Mouse (Mus musculus): ENCODE measurements around the gene Trpc1. TPM values are rescaled to one million over a fixed set of nuclear protein-coding genes. Genes with fewer than 3 reads are reported as not detected.
A peak's percentile ranks its signal among the peaks of the same experiment; 100 is the strongest.

The Trpc1 gene
- polyA plus RNA-seq (2015; fragmentation: Nextera tagmentation; extraction: Ambion mirVana) = 2.5 and 2.7 TPM in 2 replicates

DNA sequence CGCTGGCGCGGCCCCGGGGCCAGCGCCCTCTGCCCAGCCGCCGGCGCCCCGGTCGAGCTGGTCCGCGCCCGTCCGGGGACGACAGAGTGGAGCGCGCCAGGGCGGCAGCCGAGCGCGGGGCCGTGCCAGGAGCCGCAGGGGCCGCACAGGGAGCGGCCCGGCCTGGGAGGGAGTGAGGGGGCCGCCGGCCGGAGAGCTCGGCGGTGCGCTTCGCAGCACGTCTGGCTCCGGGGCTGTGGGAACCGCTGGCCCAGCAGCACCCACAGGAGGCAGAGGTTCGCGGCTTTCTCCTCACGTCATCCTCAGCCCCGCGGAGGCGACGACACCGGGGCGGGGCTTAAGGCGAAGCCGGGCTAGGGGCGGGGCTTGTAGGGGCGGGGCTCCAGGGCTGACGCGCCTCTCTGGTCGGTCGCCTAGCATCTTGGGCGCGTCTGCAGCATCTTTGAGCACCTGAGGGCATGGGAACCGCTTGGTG, at the start of gene Trpc1:
Gene Trpc1 (minus strand): TSS at position 339 of the 475 bp plus-strand sequence.
- Histone ChIP-seq H3K9me3 (no peaks in the 10 kb centered on the region), H3K9ac (peak within 1 kb of the TSS; percentile 74), H3K36me3 (no peaks in the 10 kb centered on the region), H3K27me3 (replicated peaks) (peaks cover 6% of the 10 kb centered on the region; the same call in 1 of the 2 replicates), H3K27ac (no peak within 1 kb of the TSS), H3K4me2 (peak within 1 kb of the TSS; percentile 97), H3K4me3 (replicated peaks) (peak within 1 kb of the TSS; percentile 79), H3K4me1 (peaks cover 7% of the 10 kb centered on the region; the same call in 1 of the 2 replicates)
- peak; percentile 97 for ATAC-seq (ENCODE audit: insufficient read depth, low FRiP score, low read depth)
- WGBS = under 1% methylated on average over 52 of the region's 56 CpGs

DNA sequence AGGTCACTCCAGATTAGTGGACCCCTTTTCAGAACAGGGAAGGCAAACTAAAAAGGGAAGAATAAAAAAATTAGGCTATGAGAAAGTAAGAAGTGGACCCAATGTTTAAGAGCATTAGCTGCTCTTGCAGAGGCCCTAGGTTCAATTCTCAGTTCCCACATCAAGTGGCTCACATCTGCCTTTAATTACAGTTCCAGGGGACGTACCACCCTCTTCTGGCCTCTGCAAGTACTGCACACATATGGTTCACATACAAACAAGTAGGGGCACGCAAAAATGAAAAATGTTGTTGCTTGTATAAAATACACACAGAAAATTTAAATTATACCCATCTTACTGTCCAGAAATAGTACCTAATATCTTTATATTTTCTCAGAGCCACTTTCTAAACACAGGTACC, 46.1 kb upstream of the Trpc1 start:
- Histone ChIP-seq H3K36me3 (no peaks in the 10 kb centered on the region), H3K27ac (no peak overlapping the region), H3K27me3 (replicated peaks) (no peaks in the 10 kb centered on the region), H3K9me3 (no peaks in the 10 kb centered on the region), H3K4me2 (no peak overlapping the region), H3K4me3 (replicated peaks) (no peak overlapping the region), H3K9ac (no peak overlapping the region), H3K4me1 (no peaks in the 10 kb centered on the region)
- no peak for ATAC-seq (ENCODE audit: insufficient read depth, low FRiP score, low read depth)
- 83% methylated on average over 2 of the region's 2 CpGs for WGBS

DNA sequence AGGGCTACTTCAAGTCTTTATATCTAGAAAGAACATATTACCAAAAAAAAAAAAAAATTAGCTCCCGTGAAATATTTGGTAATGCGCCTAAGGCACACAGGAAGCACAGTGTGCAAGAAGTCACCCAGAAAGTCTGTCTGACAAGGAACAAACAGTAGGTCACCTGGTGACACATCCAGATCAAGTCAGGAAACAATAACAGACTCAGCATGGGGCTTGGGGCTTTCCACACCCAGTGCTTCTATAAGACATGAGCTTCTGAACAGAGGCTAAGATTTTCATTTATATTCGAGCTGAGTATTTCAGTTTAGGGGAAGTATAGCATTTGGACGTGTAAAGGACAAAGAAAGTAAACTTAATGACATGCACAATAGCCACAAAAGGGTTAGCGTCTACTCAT, 45.7 kb upstream of the Trpc1 start:
- 81% methylated on average over 5 of the region's 5 CpGs for WGBS
- Histone ChIP-seq H3K4me3 (replicated peaks) (no peak overlapping the region), H3K4me1 (no peaks in the 10 kb centered on the region), H3K27ac (peak overlapping the region; percentile 77), H3K9ac (no peak overlapping the region), H3K9me3 (no peaks in the 10 kb centered on the region), H3K36me3 (no peaks in the 10 kb centered on the region), H3K4me2 (no peak overlapping the region), H3K27me3 (replicated peaks) (no peaks in the 10 kb centered on the region)
- ATAC-seq (ENCODE audit: insufficient read depth, low FRiP score, low read depth) = no peak

DNA sequence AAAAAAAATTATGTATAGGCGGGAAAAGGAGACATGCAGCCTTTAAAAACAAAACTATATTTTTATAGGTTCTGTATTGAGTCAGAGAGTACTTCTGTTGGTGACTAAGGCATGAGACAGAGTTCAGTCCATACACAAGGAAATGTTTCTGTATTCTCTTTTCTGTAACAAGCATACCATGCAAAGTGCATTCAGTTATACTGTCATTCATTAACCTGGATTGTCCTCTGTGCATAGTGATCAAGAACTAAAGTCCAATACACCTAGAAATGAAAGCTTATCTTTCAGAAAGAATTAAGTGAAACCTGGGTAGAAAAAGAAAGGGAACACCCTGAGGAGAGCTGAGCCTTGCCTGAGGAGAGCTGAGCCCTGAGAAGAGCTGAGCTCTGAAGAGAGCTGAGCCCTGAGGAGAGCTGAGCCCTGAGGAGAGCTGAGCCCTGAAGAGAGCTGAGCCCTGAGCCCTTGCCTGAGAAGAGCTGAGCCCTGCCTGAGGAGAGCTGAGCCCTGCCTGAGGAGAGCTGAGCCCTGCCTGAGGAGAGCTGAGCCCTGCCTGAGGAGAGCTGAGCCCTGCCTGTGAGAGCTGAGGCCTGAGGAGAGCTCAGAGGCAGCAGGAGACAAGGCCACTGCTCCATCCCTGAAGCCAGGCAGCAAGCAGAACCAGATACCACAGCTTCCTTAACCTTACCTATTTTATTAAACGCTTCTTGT, 45.1 kb upstream of the Trpc1 start:
- Histone ChIP-seq H3K9me3 (no peaks in the 10 kb centered on the region), H3K4me2 (no peak overlapping the region; the same call in 1 of the 2 replicates), H3K9ac (no peak overlapping the region), H3K36me3 (no peaks in the 10 kb centered on the region), H3K4me1 (no peaks in the 10 kb centered on the region), H3K27me3 (replicated peaks) (no peaks in the 10 kb centered on the region), H3K27ac (peak overlapping the region; percentile 77), H3K4me3 (replicated peaks) (no peak overlapping the region)
- ATAC-seq (ENCODE audit: insufficient read depth, low FRiP score, low read depth) = peak; percentile 84
- WGBS = 77% methylated on average over 2 of the region's 2 CpGs

DNA sequence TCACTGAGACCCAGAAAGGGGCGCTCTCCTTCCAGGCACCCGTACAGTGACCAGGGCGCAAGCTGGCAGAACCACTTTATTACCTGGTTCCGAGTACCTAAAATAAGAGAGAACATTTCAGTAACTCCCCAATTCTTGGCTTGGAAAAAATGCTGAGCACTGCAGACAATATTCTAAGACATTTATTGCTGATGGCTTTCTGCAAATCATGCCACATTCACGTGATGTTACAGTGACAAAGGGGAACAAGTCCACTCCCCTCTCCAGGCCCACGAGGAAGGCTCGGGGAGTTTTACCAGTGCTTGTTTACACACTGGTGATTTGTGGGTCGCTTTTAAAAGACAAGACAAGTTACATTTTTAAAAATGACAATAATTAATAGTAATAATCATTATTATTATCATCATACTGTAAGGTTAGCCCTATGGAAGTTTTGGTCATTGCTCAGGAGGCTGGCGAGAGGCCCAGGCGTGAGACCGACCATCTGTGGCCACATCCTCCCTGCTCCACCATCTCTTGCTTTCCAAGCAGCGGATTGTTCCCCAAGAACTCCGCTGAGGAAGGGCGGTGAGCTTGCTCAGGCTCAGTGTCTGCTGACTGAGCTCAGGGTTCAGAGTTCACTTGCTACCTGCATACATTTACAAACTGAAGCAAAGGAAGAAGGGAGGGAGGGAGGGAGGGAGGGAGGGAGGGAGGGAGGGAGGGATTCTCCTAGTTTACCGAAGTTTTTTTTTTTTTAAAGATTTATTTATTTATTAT, 44.0 kb upstream of the Trpc1 start:
- no peaks in the 10 kb centered on the region for H3K4me1 ChIP-seq
- no peak overlapping the region for H3K9ac ChIP-seq
- no peak overlapping the region for H3K4me3 ChIP-seq (replicated peaks)
- peak overlapping the region; percentile 13; the same call in 1 of the 2 replicates for H3K27ac ChIP-seq
- H3K27me3 ChIP-seq (replicated peaks) = no peaks in the 10 kb centered on the region
- no peak overlapping the region for H3K4me2 ChIP-seq
- ATAC-seq (ENCODE audit: insufficient read depth, low FRiP score, low read depth) = no peak
- no peaks in the 10 kb centered on the region for H3K9me3 ChIP-seq
- WGBS = 63% methylated on average over 15 of the region's 15 CpGs
- no peaks in the 10 kb centered on the region for H3K36me3 ChIP-seq

DNA sequence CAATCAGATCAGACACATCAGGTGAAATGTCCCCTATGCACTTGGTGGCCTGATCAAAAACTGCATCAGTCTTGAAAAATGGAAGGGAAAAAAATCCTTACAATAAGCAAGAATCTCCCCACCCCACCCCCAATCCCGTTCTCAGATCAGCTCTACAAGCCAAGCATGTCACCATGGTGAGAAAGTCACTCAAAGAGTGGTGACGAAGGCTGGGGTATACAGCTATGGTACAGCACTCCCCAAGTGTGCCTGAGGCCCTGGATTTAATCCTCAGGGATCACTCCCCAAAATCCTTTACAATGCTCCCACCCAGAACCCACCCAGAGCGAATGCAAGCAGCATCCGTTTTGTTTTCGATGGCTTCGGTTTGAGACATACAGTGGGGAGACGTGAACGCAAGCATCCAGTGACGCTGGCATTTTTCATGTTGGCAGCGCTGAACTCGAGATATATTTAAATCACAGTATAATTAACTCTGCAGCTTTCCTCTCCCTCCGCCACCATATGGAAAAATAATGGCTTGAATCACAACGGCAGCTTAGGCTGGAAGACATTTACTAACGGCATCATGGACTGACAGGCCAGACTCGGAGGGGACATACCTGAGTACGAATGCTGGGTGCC, 34.8 kb upstream of the Trpc1 start:
- Histone ChIP-seq H3K4me1 (no peaks in the 10 kb centered on the region), H3K4me2 (no peak overlapping the region), H3K27ac (no peak overlapping the region), H3K36me3 (no peaks in the 10 kb centered on the region), H3K9me3 (no peaks in the 10 kb centered on the region), H3K9ac (no peak overlapping the region), H3K27me3 (replicated peaks) (no peaks in the 10 kb centered on the region), H3K4me3 (replicated peaks) (no peak overlapping the region)
- whole genome bisulfite sequencing = 86% methylated on average over 16 of the region's 16 CpGs
- no peak for ATAC-seq (ENCODE audit: insufficient read depth, low FRiP score, low read depth)

DNA sequence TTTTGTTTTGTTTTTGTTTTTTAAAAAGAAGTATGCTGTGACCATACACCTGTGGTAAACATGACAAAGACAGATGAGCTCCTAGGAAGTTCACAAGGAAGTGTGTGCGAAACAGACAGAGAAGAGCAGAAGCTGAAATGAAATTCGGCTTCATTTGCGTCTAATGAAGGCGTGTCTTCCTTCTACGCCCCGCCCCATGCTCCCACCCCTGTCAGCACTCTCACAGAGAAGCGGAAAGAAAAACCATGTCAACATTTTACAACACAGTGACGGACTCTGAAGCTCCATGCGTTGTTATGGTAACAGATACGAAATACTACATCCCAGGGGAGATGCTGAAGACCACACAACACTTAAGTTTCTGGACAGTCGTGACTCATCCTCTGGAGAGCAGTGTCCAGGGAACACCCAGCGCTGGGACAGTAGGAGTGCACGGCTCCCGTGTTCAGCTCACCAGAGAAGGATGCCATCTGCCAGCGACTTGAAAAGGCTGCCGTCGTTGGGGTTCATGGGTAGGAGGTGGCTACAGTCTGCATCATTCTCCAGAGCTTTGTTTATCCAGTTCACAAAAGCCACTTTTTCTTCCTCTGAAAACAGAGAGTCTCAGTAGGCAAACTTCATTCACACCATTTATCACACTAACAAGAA, 33.6 kb upstream of the Trpc1 start:
- Histone ChIP-seq H3K4me3 (replicated peaks) (no peak overlapping the region), H3K4me2 (no peak overlapping the region), H3K4me1 (no peaks in the 10 kb centered on the region), H3K36me3 (no peaks in the 10 kb centered on the region), H3K9ac (no peak overlapping the region), H3K27ac (no peak overlapping the region), H3K27me3 (replicated peaks) (no peaks in the 10 kb centered on the region), H3K9me3 (no peaks in the 10 kb centered on the region)
- 65% methylated on average over 17 of the region's 17 CpGs for WGBS
- ATAC-seq (ENCODE audit: insufficient read depth, low FRiP score, low read depth) = no peak

DNA sequence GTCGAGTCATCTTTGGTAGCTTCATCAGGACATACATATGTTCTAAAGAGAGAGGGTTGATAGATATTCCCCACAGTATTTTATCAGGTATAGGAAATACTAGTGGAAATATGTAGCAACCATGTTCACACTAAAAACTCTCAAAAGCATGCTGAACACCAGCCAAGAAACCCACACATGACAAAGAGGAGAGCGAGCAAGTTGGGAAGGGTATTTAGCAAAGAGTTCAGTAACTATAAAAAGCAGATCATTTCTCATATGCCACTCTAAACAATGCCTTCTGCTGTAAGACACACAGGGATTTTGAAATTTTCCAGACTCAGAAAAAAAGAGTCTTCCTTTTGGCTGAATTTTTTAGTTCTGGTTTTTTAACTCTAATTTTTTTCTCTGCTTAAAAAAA, 21.5 kb upstream of the Trpc1 start:
- no peak overlapping the region for H3K4me3 ChIP-seq (replicated peaks)
- WGBS = 48% methylated on average over 2 of the region's 2 CpGs
- no peak overlapping the region for H3K9ac ChIP-seq
- no peaks in the 10 kb centered on the region for H3K9me3 ChIP-seq
- no peak for ATAC-seq (ENCODE audit: insufficient read depth, low FRiP score, low read depth)
- H3K27ac ChIP-seq = no peak overlapping the region
- H3K4me1 ChIP-seq = no peaks in the 10 kb centered on the region
- H3K36me3 ChIP-seq = no peaks in the 10 kb centered on the region
- no peak overlapping the region for H3K4me2 ChIP-seq
- no peaks in the 10 kb centered on the region for H3K27me3 ChIP-seq (replicated peaks)

DNA sequence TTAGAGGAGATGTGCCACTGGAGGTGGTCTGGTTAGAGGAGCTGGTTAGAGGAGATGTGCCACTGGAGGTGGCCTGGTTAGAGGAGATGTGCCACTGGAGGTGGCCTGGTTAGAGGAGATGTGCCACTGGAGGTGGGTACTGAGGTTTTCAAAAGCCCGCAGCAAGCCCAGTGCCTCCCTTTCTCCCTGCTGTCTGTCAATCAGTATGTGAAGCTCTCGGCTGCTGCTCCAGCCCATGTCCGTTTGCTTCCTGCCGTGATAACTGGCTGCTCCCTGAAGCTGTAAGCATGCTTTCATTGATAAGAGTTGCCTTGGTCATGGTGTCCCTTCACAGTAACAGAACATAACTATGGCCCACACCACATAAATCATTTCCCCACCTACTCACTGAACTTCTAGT, 13.0 kb upstream of the Trpc1 start:
- no peak overlapping the region for H3K4me3 ChIP-seq (replicated peaks)
- no peaks in the 10 kb centered on the region for H3K36me3 ChIP-seq
- H3K27ac ChIP-seq = no peak overlapping the region
- no peaks in the 10 kb centered on the region for H3K4me1 ChIP-seq
- H3K9ac ChIP-seq = no peak overlapping the region
- no peaks in the 10 kb centered on the region for H3K27me3 ChIP-seq (replicated peaks)
- no peak for ATAC-seq (ENCODE audit: insufficient read depth, low FRiP score, low read depth)
- 61% methylated on average over 4 of the region's 4 CpGs for WGBS
- no peak overlapping the region for H3K4me2 ChIP-seq
- H3K9me3 ChIP-seq = no peaks in the 10 kb centered on the region

DNA sequence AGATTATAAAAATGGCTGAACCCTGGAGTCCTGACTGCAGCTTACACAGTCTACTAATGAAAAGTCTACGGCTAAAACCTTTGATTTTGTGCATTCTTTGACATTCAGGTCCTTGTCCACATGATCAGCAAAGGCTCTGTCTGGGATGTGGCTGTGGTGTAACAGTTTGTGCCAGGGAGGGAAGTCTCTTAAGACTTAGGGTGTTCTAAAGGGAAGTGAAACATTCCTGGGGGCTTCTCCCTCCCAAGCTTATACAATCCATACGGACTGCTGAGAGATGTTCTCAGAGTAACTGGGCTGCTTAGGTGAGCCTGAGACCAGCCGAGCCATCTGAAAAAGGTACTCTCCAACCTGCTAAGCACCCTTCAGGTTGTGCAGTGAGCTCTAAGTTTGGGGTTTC, 12.1 kb upstream of the Trpc1 start:
- H3K9ac ChIP-seq = no peak overlapping the region
- H3K4me3 ChIP-seq (replicated peaks) = no peak overlapping the region
- no peak overlapping the region for H3K4me2 ChIP-seq
- no peaks in the 10 kb centered on the region for H3K27me3 ChIP-seq (replicated peaks)
- 82% methylated on average over 3 of the region's 3 CpGs for WGBS
- no peak for ATAC-seq (ENCODE audit: insufficient read depth, low FRiP score, low read depth)
- H3K9me3 ChIP-seq = no peaks in the 10 kb centered on the region
- no peaks in the 10 kb centered on the region for H3K4me1 ChIP-seq
- H3K27ac ChIP-seq = no peak overlapping the region
- no peaks in the 10 kb centered on the region for H3K36me3 ChIP-seq

DNA sequence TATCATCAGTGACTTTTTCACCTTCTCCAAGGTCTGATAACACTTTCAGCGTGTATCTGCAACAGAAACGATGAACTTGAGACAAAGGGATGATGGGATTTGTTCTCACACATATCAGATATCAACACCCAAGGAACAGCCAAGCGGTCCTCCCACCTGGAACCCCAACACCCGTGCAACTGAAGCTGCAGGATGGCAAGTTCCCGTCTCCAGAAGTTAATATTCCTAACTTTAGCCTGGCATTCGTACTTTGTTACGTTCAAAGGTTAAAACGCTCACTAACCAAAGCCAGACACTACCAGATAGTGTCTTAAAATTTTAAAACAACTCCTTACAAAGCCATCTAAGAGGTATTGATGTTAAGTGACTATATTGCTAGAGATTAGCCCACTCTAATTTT, 11.2 kb upstream of the Trpc1 start:
- 82% methylated on average over 8 of the region's 8 CpGs for WGBS
- no peaks in the 10 kb centered on the region for H3K9me3 ChIP-seq
- H3K4me3 ChIP-seq (replicated peaks) = no peak overlapping the region
- no peak overlapping the region for H3K4me2 ChIP-seq
- no peaks in the 10 kb centered on the region for H3K4me1 ChIP-seq
- no peak overlapping the region for H3K9ac ChIP-seq
- no peak for ATAC-seq (ENCODE audit: insufficient read depth, low FRiP score, low read depth)
- H3K36me3 ChIP-seq = no peaks in the 10 kb centered on the region
- H3K27ac ChIP-seq = no peak overlapping the region
- H3K27me3 ChIP-seq (replicated peaks) = no peaks in the 10 kb centered on the region

Data from stomach, embryonic 15.5 days (tissue).